Mouse (Mus musculus): Measurements from ENCODE around the gene Clip4.

The Clip4 gene

DNA sequence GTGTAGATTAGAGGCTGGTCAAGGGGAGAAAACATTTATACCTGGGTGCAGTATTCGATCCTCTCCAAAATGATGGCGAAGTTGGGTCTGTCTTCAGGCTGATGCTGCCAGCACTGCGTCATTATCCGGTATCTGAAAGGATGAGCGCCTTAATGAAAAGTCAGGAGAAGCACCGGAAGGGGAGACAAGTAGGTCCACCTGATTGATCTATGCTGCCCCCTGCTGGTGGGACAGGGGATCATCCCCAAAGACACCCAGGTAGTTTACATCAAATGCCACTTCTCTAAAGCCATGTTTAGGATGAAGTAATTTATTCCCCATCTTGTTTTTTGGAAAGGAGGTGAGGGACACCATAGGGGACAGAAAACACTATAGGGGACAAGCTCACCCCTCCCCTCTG lies 105.8 kb downstream of the Clip4 start:
- peak; percentile 51 for DNase-seq (ENCODE audit: extremely low spot score)

DNA sequence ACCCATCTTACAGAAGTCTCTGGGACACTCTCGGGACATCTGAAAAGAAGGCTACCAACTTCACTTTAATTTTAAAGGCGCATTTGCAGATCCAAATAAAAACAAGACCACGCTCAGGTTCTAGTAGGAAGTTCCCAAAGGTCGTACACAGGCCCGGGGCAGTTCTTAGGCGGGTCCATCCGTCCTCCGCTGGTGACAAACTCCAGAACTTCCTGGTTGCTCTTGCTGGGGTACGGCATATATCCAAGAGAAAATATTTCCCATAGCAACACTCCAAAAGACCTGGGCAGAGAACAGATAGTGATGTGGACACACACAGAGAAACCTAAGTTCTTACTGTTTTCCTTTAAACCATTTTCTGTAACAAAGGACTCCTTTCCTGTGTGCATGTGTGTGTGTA lies 106.5 kb downstream of the Clip4 start:
- no peak for DNase-seq (ENCODE audit: extremely low spot score)

DNA sequence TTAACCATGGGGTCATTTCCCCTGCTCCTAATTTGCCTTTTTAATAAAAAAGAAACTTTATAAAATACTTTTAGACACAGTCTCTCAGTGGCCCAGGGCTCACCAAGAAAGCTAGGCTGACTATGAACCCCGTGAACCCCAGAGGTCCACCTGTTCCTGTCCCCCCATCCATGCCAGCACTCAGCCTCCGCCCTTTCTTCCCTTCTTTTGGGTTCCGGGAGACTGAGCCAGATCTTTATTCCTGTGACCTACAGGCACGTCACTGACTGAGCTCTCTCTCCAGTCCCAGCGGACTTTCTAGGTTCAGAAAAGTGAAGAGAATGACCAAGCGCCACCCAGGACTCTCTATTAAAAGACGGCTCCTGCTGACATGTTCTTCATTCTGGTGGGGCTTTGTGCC lies 107.2 kb downstream of the Clip4 start:
- no peak for DNase-seq (ENCODE audit: extremely low spot score)

DNA sequence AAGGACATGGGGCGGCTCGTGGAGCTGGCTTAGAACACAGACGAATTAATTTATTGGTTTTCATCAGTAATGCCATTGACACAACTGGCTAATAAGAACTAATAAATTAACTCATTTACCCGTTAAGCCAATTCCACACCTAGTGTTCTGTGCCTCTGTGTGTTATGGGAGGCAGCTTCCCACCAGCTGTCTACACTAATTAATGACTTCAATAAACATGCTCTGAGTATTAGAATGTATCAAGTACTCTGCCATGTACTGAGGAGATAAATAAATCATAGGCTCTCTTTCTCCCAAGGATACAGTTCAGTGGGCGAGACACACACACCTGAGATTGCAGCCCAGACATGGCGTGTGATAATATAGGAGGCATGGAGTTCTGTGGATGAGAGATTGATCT lies 113.1 kb downstream of the Clip4 start:
- no peak for DNase-seq (ENCODE audit: extremely low spot score)

DNA sequence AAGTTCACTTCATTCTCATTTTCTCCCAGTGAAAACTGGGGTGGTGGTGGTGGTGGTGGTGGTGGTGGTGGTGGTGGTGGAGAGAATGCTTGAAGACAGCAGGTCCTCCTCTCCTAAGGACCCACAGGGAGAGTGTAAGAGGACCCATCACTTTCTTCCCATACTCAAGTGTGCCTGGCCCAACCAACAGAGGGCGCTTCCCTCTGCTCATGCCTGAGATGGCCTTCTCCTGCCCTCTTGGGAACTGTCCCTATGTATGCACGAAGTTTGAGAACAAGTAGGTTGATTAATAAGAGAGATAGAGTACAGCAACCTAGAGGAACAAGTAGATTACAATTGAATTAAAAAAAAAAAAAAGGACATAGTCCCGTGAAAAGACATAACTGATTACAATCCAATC lies 140.8 kb downstream of the Clip4 start:
- peak; percentile 7 for DNase-seq (ENCODE audit: extremely low spot score)

DNA sequence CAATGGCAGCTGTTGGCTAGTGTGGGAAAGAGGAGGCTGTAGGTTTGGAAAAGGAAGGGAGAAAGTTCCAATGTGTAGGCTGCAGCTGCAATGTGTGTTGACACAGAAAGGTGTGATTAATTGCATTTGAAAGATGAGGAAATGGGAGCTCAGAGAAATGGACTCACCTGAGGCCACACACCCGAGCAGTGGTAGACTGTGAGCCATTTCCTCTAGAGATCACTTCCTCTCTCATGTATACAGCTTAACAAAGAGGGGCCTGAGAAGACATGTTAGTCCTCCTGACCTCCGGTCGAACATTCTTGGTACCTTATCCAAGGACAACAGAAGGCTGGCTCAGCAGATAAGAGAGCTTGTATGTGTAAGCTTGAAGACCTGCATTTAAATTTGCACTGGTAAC lies 144.9 kb downstream of the Clip4 start:
- DNase-seq (ENCODE audit: extremely low spot score), result no peak
